Mouse (Mus musculus) hindbrain, embryonic 11.5 days (tissue): Measurements from ENCODE around the gene Gpr37l1. TPM values are rescaled to one million over a fixed set of nuclear protein-coding genes. Genes with fewer than 3 reads are reported as not detected.
A peak's percentile ranks its signal among the peaks of the same experiment; 100 is the strongest.
"Not testable (repeated sequence)": the region's sequence is repeated elsewhere in the genome, so short reads cannot be mapped to it uniquely, and the experiment has no call there.

Experiments used
- ATAC-seq: fragments of 200-750 bp; cut with Nextera tagmentation; 2 replicates; pipeline ENCODE4 v1.8.0; 2017; ENCODE audit warnings: mild to moderate bottlenecking, moderate TSS enrichment, moderate library complexity; ENCODE audit not compliant: low FRiP score
- DNase-seq: peaks from one replicate; pipeline ENCODE4 v3.0.0-alpha.2; 2015; ENCODE audit warnings: low spot score
- H3K27ac ChIP-seq: fragments of 300-500 bp; sonication (generic); 2 replicates; pipeline ENCODE4 v1.5.1; 2014; ENCODE audit warnings: mild to moderate bottlenecking, low read depth, low read length
- H3K27me3 ChIP-seq: fragments of 300-500 bp; sonication (generic); 2 replicates; pipeline ENCODE4 v1.6.1; 2014; ENCODE audit warnings: mild to moderate bottlenecking, low read length, moderate library complexity, mixed read lengths; ENCODE audit not compliant: control insufficient read depth, insufficient read depth
- H3K36me3 ChIP-seq: fragments of 300-500 bp; sonication (generic); 2 replicates; pipeline ENCODE4 v1.6.1; 2014; ENCODE audit warnings: mild to moderate bottlenecking, low read length, moderate library complexity, mixed read lengths; ENCODE audit not compliant: control insufficient read depth, insufficient read depth
- H3K4me1 ChIP-seq: fragments of 300-500 bp; sonication (generic); replicated peaks from 2 replicates; pipeline ENCODE4 v1.6.1; 2014; ENCODE audit warnings: low read length, mixed read lengths; ENCODE audit not compliant: control insufficient read depth, insufficient read depth
- H3K4me2 ChIP-seq: fragments of 300-500 bp; sonication (generic); replicated peaks from 2 replicates; pipeline ENCODE4 v1.6.1; 2014; ENCODE audit warnings: mild to moderate bottlenecking, low read depth, low read length
- H3K4me3 ChIP-seq: fragments of 300-500 bp; sonication (generic); 2 replicates; pipeline ENCODE4 v1.5.1; 2014; ENCODE audit warnings: low read depth, low read length
- H3K9ac ChIP-seq: fragments of 300-500 bp; sonication (generic); 2 replicates; pipeline ENCODE4 v1.6.1; 2014; ENCODE audit warnings: low read depth, low read length
- H3K9me3 ChIP-seq: fragments of 300-500 bp; sonication (generic); 2 replicates; pipeline ENCODE4 v1.6.1; 2016; ENCODE audit warnings: low read length; ENCODE audit not compliant: control insufficient read depth
- WGBS: fragments of 180-500 bp; shearing (Covaris S2); extraction: QIAGEN DNeasy Blood & Tissue Kit; methylation state at CpG from one replicate; pipeline ENCODE4 v1.1.7; 2014; 5-methylcytosine and 5-hydroxymethylcytosine counted together
- polyA plus RNA-seq: library from polyadenylated mRNA; unstranded; fragments of >200 nt; fragmentation: Nextera tagmentation; extraction: Ambion mirVana; gene quantifications from 2 replicates; pipeline ENCODE4 v1.2.1, GENCODE M21; 2014

Gpr37l1 gene
- polyA plus RNA-seq, 1 experiment from 2014 or later = not detected

DNA sequence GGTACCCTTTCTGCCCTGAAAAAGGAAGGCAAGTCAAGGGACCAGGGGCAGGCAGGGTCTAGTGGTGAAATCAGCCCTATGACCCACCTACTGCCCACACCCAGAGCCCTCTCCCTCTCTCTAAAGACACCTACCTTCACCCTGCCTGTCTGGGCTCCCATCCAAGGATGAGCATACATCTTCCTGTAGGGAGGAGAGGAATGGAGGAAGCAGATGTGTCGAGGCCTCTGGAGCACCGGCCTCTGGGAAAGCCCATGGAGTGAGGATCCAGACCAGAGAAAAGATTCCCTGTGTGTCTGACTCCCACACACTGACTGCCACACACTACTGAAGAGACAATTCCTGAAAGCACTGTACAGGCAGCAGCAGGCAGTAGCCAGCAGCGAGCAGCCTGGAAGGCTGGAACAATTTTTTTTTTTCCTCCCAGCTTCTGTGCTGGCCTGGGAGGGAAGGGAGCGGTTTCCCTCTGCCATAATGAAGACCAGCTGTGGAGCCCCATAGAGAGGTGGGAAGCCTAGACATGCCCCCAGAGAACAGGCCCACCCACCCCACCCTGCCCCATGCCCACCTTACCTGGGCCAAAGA lies 40.9 kb downstream of the Gpr37l1 start:
- Histone ChIP-seq H3K4me1 (peaks cover 2% of the 10 kb centered on the region; the same call in 1 of the 2 replicates), H3K9me3 (no peaks in the 10 kb centered on the region), H3K36me3 (no peaks in the 10 kb centered on the region), H3K27me3 (peaks cover 2% of the 10 kb centered on the region; the same call in 1 of the 2 replicates), H3K4me2 (no peak overlapping the region), H3K27ac (no peak overlapping the region), H3K9ac (no peak overlapping the region), H3K4me3 (no peak overlapping the region)
- ATAC-seq = no peak
- WGBS = 58% methylated on average over 4 of the region's 4 CpGs
- no peak for DNase-seq

DNA sequence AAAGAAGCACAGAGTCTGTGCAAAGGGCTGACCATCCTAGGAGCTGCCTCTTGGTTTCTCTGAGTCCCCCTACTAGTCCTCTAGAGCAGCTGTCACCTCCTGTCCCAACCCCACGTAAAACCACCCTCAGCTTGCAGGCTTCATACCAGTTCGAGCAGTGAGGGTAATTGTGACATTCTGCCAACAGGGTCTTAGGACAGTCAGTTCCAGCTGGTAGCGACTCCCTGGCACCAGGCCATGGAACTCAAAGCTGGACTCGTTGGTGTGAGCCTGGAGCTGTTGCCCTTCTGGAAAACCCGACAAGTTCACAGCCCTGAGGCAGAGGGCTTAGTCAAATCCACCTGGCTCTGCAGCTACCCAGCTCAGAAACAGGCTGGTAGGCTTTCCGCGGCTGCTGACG lies 41.5 kb downstream of the Gpr37l1 start:
- H3K27ac ChIP-seq = no peak overlapping the region
- no peaks in the 10 kb centered on the region for H3K9me3 ChIP-seq
- H3K4me3 ChIP-seq = no peak overlapping the region
- no peak overlapping the region for H3K9ac ChIP-seq
- WGBS = 74% methylated on average over 8 of the region's 8 CpGs
- ATAC-seq = no peak
- no peak for DNase-seq
- no peak overlapping the region for H3K4me2 ChIP-seq
- no peaks in the 10 kb centered on the region for H3K36me3 ChIP-seq
- peaks cover 2% of the 10 kb centered on the region; the same call in 1 of the 2 replicates for H3K27me3 ChIP-seq
- H3K4me1 ChIP-seq = peaks cover 2% of the 10 kb centered on the region; the same call in 1 of the 2 replicates

DNA sequence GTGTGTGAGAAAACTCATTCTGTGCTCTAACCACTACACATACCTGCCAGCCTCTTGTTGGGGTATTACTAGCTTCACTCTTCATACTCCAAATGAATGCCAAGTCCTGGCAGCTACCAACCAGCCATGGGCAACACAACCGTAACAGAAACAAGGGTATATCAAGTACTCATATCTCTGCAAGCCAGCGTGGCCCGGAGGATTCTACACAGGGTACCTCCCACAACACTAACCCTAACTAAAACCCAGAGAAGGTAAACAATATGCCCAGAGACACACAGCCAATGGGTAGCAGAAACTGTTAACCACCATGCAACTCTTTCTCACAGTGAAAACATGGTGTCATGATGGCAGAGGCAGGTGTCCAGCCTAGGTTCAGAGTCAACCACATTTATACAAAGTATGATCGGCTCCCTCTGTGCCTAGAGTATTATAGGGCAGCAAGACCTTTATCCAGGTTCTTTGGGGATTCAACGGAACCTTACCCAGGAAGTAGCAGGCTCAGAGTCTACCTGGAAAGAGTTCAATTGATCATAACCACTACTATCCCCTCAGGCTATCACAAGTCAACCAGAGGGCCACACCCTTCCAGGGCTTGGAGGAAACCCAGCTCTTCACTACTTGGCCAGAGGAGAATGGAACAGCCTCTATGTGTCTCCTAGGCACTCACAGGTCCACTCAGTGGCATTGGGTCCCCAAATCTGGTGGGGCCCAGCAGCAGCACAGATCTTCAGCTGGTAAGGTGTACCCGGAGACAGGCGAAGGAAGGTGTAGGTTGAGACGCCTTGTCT lies 42.7 kb downstream of the Gpr37l1 start:
- ATAC-seq = no peak
- Histone ChIP-seq H3K27me3 (peaks cover 2% of the 10 kb centered on the region; the same call in 1 of the 2 replicates), H3K4me3 (no peak overlapping the region), H3K36me3 (no peaks in the 10 kb centered on the region), H3K27ac (no peak overlapping the region), H3K4me2 (no peak overlapping the region), H3K4me1 (peaks cover 2% of the 10 kb centered on the region; the same call in 1 of the 2 replicates), H3K9ac (no peak overlapping the region), H3K9me3 (no peaks in the 10 kb centered on the region)
- 91% methylated on average over 8 of the region's 8 CpGs for WGBS
- no peak for DNase-seq

DNA sequence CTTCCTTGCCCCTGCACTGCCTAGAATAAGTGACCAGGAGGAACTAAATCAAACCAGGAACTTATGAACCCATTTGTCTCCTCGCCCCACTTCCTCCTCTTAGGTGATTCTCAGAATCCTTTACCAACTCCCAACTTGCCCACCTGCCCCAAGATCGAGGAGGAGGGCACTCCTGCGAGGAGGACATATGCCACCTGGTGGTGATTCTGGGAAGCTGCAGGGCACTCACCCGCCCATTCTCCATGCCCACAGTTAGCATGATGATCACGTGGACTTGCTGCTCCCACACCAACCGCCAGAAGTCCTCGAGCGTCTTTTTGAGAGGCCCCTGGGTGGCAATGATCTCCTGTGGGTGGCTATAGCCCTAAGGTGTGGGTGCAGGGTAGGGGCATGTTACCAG lies 54.8 kb downstream of the Gpr37l1 start:
- Histone ChIP-seq H3K36me3 (no peaks in the 10 kb centered on the region), H3K9me3 (no peaks in the 10 kb centered on the region), H3K9ac (no peak overlapping the region), H3K4me2 (no peak overlapping the region), H3K27ac (no peak overlapping the region), H3K27me3 (no peaks in the 10 kb centered on the region), H3K4me3 (no peak overlapping the region), H3K4me1 (no peaks in the 10 kb centered on the region)
- DNase-seq (peak; percentile 75), ATAC-seq (no peak)
- 12% methylated on average over 8 of the region's 8 CpGs for WGBS

DNA sequence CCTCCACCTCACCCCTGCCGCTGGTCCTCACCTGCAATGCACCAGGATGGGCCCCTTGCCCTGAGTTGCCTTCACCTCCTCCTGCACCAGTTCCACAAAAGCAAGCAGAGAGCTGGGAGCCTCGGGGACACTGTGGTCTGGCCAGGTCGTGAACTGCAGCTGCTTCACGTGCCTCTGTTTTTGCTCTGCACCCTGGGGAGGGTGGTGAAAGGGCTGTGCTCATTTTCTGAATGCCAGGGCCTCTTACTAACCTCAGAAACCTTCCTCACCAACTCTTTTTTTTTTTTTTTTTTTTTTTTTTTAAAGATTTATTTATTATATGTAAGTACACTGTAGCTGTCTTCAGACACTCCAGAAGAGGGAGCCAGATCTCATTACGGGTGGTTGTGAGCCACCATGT lies 56.2 kb downstream of the Gpr37l1 start:
- H3K9ac ChIP-seq, H3K4me3 ChIP-seq, H3K9me3 ChIP-seq, DNase-seq, H3K4me1 ChIP-seq, ATAC-seq, H3K27ac ChIP-seq, H3K36me3 ChIP-seq, H3K4me2 ChIP-seq, H3K27me3 ChIP-seq: not testable (repeated sequence)
- 53% methylated on average over 4 of the region's 5 CpGs for WGBS

Other genes with a start within 250 kb of the Gpr37l1 start
- gene Ppp1r12b, start 211.7 kb downstream of the Gpr37l1 start, polyA plus RNA-seq = 6.8 and 10.8 TPM in 2 replicates
- gene Ube2t, start 205.1 kb downstream of the Gpr37l1 start, polyA plus RNA-seq = 40.3 and 40.9 TPM in 2 replicates
- 0.19 and 0.53 TPM in 2 replicates for gene Lgr6, start 62.4 kb downstream of the Gpr37l1 start, polyA plus RNA-seq
- 1.3 and 2.1 TPM in 2 replicates for gene Ptpn7, start 35.0 kb downstream of the Gpr37l1 start, polyA plus RNA-seq
- 84.5 and 84.6 TPM in 2 replicates for gene Arl8a, start 20.9 kb downstream of the Gpr37l1 start, polyA plus RNA-seq
- 0.73 and 2.0 TPM in 2 replicates for gene Elf3, start 90.9 kb upstream of the Gpr37l1 start, polyA plus RNA-seq
- 96.8 and 104 TPM in 2 replicates for gene Rnpep, start 116.4 kb upstream of the Gpr37l1 start, polyA plus RNA-seq
- 169 and 175 TPM in 2 replicates for gene Timm17a, start 146.1 kb upstream of the Gpr37l1 start, polyA plus RNA-seq
- 0.32 and 0.45 TPM in 2 replicates for gene Lmod1, start 157.1 kb upstream of the Gpr37l1 start, polyA plus RNA-seq
- 40.1 and 44.5 TPM in 2 replicates for gene Shisa4, start 207.6 kb upstream of the Gpr37l1 start, polyA plus RNA-seq